Mouse (Mus musculus): ENCODE data around the gene Bcan. TPM values are rescaled to one million over a fixed set of nuclear protein-coding genes. Genes with fewer than 3 reads are reported as not detected.

Gene Bcan
- polyA plus RNA-seq, 1 experiment from 2014 or later, result 0.53 TPM

GRCm38 (mm10) chr3:87948378-87949265 lies 51.4 kb downstream of the Bcan start, which contains the start of gene Crabp2:
Gene Crabp2, plus strand, starts transcription at chr3:87948666.
- Histone ChIP-seq H3K4me1 (peaks cover 89% of the 10 kb centered on the region), H3K36me3 (peaks cover 18% of the 10 kb centered on the region), H3K27me3 (no peaks in the 10 kb centered on the region), H3K4me2 (peak within 1 kb of the TSS; percentile 73), H3K4me3 (peak within 1 kb of the TSS; percentile 58), H3K9ac (peak within 1 kb of the TSS; percentile 78), H3K27ac (peak within 1 kb of the TSS; percentile 97), H3K9me3 (no peaks in the 10 kb centered on the region)
- ATAC-seq (ENCODE audit: insufficient number of reproducible peaks, insufficient read depth, low FRiP score, low TSS enrichment, low read depth), result 0 out of 2 replicates have a peak, but pooled peaks have one; percentile 28
- WGBS, result under 1% methylated on average over 35 of the region's 35 CpGs

GRCm38 (mm10) chr3:87947811-87948199 lies 52.2 kb downstream of the Bcan start:
- WGBS, result under 1% methylated on average over 17 of the region's 17 CpGs
- Histone ChIP-seq H3K27ac (peak overlapping the region; percentile 97), H3K9ac (peak overlapping the region; percentile 78), H3K4me2 (peak overlapping the region; percentile 73), H3K9me3 (no peaks in the 10 kb centered on the region), H3K36me3 (peaks cover 10% of the 10 kb centered on the region), H3K4me1 (peaks cover 85% of the 10 kb centered on the region), H3K27me3 (no peaks in the 10 kb centered on the region), H3K4me3 (peak overlapping the region; percentile 58)
- ATAC-seq (ENCODE audit: insufficient number of reproducible peaks, insufficient read depth, low FRiP score, low TSS enrichment, low read depth), result no peak

- peak overlapping the region; percentile 58 for H3K4me3 ChIP-seq
- H3K9me3 ChIP-seq, result no peaks in the 10 kb centered on the region
- no peaks in the 10 kb centered on the region for H3K27me3 ChIP-seq
- peaks cover 9% of the 10 kb centered on the region for H3K36me3 ChIP-seq
- peak overlapping the region; percentile 97 for H3K27ac ChIP-seq
- peak overlapping the region; percentile 73 for H3K4me2 ChIP-seq
- ATAC-seq (ENCODE audit: insufficient number of reproducible peaks, insufficient read depth, low FRiP score, low TSS enrichment, low read depth), result no peak
- H3K4me1 ChIP-seq, result peaks cover 79% of the 10 kb centered on the region
- peak overlapping the region; percentile 78 for H3K9ac ChIP-seq
- 2% methylated on average over 26 of the region's 26 CpGs for WGBS
Observed at GRCm38 (mm10) chr3:87947056-87947810, 52.8 kb downstream of the Bcan start.

DNA sequence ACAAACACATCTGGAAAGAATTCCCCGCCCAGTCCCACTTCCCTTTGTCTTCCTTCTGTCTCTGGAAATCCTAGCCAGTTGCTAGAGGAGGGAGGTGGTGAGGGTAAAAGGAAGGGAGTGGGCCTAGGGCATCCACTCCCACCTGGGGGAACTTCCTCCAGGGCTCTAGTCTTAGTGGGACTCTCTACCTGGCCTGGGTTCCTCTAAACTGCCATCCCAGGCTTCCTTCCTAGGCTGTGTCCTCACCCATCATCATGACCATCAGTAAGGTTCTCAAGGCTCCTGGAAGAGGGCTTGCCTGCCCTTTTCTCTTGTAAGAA lies 53.5 kb downstream of the Bcan start:
- no peak for ATAC-seq (ENCODE audit: insufficient number of reproducible peaks, insufficient read depth, low FRiP score, low TSS enrichment, low read depth)
- 0 out of 2 replicates have a peak overlapping the region, but pooled peaks have one; percentile 44 for H3K9ac ChIP-seq
- peak overlapping the region; percentile 97 for H3K27ac ChIP-seq
- peaks cover 72% of the 10 kb centered on the region for H3K4me1 ChIP-seq
- peaks cover 12% of the 10 kb centered on the region for H3K36me3 ChIP-seq
- H3K4me2 ChIP-seq, result peak overlapping the region; percentile 73
- no peaks in the 10 kb centered on the region for H3K9me3 ChIP-seq
- 0% methylated on average over 1 of the region's 1 CpGs for WGBS
- no peaks in the 10 kb centered on the region for H3K27me3 ChIP-seq
- H3K4me3 ChIP-seq, result peak overlapping the region; percentile 58; the same call in 1 of the 2 replicates

DNA sequence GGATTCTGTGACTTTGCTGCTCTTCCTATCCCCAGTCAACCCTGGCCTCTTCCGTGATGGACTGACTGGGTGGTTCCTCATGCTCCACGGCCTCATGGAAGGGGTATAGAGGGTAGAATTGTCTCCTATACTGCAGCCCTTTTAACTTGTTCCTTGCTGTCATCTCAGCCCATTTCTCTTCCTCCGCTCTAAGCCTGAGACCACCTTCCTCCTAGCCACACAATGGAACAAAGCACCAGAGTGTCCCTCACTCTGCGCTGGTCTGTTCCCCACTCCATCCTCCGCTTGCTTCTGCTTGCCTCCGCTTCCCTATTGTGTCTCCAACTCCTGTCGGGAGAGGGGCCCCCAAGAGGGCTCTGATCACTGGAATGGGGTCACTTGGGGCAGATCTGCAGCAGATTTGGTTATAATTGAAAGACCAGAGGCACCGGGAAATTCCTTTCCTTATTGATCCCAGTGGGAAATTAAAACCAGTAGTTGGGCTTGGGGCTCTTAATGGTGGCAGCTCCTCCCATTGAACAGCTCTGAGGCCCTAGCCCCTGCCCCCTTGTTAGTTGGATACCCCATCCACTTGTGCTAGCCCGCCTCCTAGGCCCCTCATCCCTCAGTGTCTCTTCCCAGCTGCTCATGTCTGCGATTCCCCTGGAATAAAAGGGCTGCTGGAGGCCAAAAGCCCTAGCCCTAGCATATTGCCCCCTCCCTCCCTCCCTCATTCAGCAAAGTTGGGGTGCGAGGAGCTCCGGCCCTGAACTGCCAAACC lies 54.1 kb downstream of the Bcan start:
- no peak overlapping the region for H3K4me3 ChIP-seq
- WGBS, result 14% methylated on average over 12 of the region's 12 CpGs
- 0 out of 2 replicates have a peak overlapping the region, but pooled peaks have one; percentile 44 for H3K9ac ChIP-seq
- H3K4me2 ChIP-seq, result peak overlapping the region; percentile 73
- H3K27me3 ChIP-seq, result no peaks in the 10 kb centered on the region
- peak overlapping the region; percentile 97 for H3K27ac ChIP-seq
- ATAC-seq (ENCODE audit: insufficient number of reproducible peaks, insufficient read depth, low FRiP score, low TSS enrichment, low read depth), result no peak
- H3K36me3 ChIP-seq, result peaks cover 17% of the 10 kb centered on the region
- peaks cover 67% of the 10 kb centered on the region for H3K4me1 ChIP-seq
- no peaks in the 10 kb centered on the region for H3K9me3 ChIP-seq

GRCm38 (mm10) chr3:87944838-87945600 lies 55.0 kb downstream of the Bcan start:
- 18% methylated on average over 4 of the region's 4 CpGs for WGBS
- H3K9ac ChIP-seq, result peak overlapping the region; percentile 40
- H3K4me3 ChIP-seq, result no peak overlapping the region
- peaks cover 57% of the 10 kb centered on the region for H3K4me1 ChIP-seq
- no peaks in the 10 kb centered on the region for H3K27me3 ChIP-seq
- peak overlapping the region; percentile 97 for H3K27ac ChIP-seq
- peak overlapping the region; percentile 16; the same call in 1 of the 2 replicates for H3K4me2 ChIP-seq
- no peak for ATAC-seq (ENCODE audit: insufficient number of reproducible peaks, insufficient read depth, low FRiP score, low TSS enrichment, low read depth)
- no peaks in the 10 kb centered on the region for H3K9me3 ChIP-seq
- peaks cover 26% of the 10 kb centered on the region for H3K36me3 ChIP-seq

DNA sequence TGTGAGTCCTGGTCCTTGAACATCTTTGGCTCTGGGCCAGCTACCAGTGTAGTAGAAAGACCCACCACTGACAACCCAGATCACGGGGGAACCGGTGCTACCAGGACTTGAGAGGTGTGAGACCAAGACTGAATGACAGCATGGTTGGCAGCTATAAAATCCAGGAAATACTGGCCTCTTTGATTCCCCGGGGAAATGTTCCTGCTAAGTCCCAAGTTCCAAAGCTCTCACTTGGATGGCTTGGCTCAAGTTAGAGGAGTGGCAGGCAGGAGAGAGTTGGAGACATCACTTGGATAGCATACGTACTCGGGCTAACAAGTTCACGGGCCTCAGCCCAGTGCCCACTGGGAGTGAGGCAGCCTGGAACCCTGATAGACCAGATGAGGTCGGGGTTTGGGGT lies 56.4 kb downstream of the Bcan start:
- Histone ChIP-seq H3K27me3 (no peaks in the 10 kb centered on the region), H3K4me1 (peaks cover 44% of the 10 kb centered on the region), H3K4me2 (no peak overlapping the region), H3K9me3 (no peaks in the 10 kb centered on the region), H3K36me3 (peaks cover 40% of the 10 kb centered on the region), H3K27ac (no peak overlapping the region), H3K9ac (no peak overlapping the region), H3K4me3 (no peak overlapping the region)
- no peak for ATAC-seq (ENCODE audit: insufficient number of reproducible peaks, insufficient read depth, low FRiP score, low TSS enrichment, low read depth)
- 78% methylated on average over 7 of the region's 7 CpGs for WGBS

GRCm38 (mm10) chr3:87942471-87942870 lies 57.6 kb downstream of the Bcan start:
- Histone ChIP-seq H3K9me3 (no peaks in the 10 kb centered on the region), H3K4me1 (peaks cover 33% of the 10 kb centered on the region), H3K4me3 (no peak overlapping the region), H3K36me3 (peaks cover 51% of the 10 kb centered on the region), H3K4me2 (no peak overlapping the region), H3K27me3 (no peaks in the 10 kb centered on the region), H3K9ac (no peak overlapping the region), H3K27ac (0 out of 2 replicates have a peak overlapping the region, but pooled peaks have one; percentile 8)
- 90% methylated on average over 2 of the region's 2 CpGs for WGBS
- no peak for ATAC-seq (ENCODE audit: insufficient number of reproducible peaks, insufficient read depth, low FRiP score, low TSS enrichment, low read depth)

- Histone ChIP-seq H3K9me3 (no peaks in the 10 kb centered on the region), H3K27ac (no peak overlapping the region), H3K4me2 (no peak overlapping the region), H3K4me3 (no peak overlapping the region), H3K9ac (no peak overlapping the region), H3K4me1 (peaks cover 21% of the 10 kb centered on the region), H3K36me3 (peaks cover 68% of the 10 kb centered on the region), H3K27me3 (no peaks in the 10 kb centered on the region)
- no peak for ATAC-seq (ENCODE audit: insufficient number of reproducible peaks, insufficient read depth, low FRiP score, low TSS enrichment, low read depth)
- WGBS, result 75% methylated on average over 5 of the region's 5 CpGs
Observed at GRCm38 (mm10) chr3:87940611-87941010, 59.4 kb downstream of the Bcan start.

Data from embryonic facial prominence, embryonic 13.5 days (tissue).